Mouse (Mus musculus) testis, adult 2 months (tissue): ENCODE results near the gene Atg3. TPM values are rescaled to one million over a fixed set of nuclear protein-coding genes. Genes with fewer than 3 reads are reported as not detected.

Experiments
- H3K27ac ChIP-seq: fragments of 200-500 bp; 2 replicates; pipeline ENCODE4 v1.5.1; 2012; ENCODE audit warnings: low read depth, low read length; ENCODE audit not compliant: control insufficient read depth, insufficient read depth
- H3K27me3 ChIP-seq: fragments of 200-500 bp; 2 replicates; pipeline ENCODE4 v1.6.1; 2012; ENCODE audit warnings: mild to moderate bottlenecking, low read length, moderate library complexity; ENCODE audit not compliant: control insufficient read depth, insufficient read depth
- H3K36me3 ChIP-seq: fragments of 200-500 bp; 2 replicates; pipeline ENCODE4 v1.6.1; 2012; ENCODE audit warnings: mild to moderate bottlenecking, low read length; ENCODE audit not compliant: control insufficient read depth, insufficient read depth
- H3K4me1 ChIP-seq: fragments of 200-500 bp; 2 replicates; pipeline ENCODE4 v1.6.1; 2012; ENCODE audit warnings: low read length; ENCODE audit not compliant: control insufficient read depth, insufficient read depth
- H3K4me3 ChIP-seq: fragments of 200-500 bp; 2 replicates; pipeline ENCODE4 v1.5.1; 2012; ENCODE audit warnings: low read depth, mild to moderate bottlenecking, low read length, moderate library complexity, mixed read lengths; ENCODE audit not compliant: control insufficient read depth
- CTCF ChIP-seq: fragments of 200-500 bp; IDR thresholded peaks from 2 replicates; pipeline ENCODE4 v1.5.1; 2012; ENCODE audit warnings: low read depth, mild to moderate bottlenecking, inconsistent platforms, low read length, moderate library complexity; ENCODE audit not compliant: control insufficient read depth, insufficient read depth, insufficient replicate concordance
- POLR2A ChIP-seq: fragments of 200-500 bp; IDR thresholded peaks from 2 replicates; pipeline ENCODE4 v1.6.1; 2012; ENCODE audit warnings: low read depth, mild to moderate bottlenecking, inconsistent platforms, low read length, moderate library complexity; ENCODE audit not compliant: control insufficient read depth
- polyA plus RNA-seq: library from polyadenylated mRNA; depleted of rRNA; stranded (reverse); fragments of >200 nt; gene quantifications from 2 replicates; pipeline ENCODE4 v1.2.3, GENCODE M21; 2012; rRNA removed

Atg3 gene
- polyA plus RNA-seq, 1 experiment, result 11.2 TPM

DNA sequence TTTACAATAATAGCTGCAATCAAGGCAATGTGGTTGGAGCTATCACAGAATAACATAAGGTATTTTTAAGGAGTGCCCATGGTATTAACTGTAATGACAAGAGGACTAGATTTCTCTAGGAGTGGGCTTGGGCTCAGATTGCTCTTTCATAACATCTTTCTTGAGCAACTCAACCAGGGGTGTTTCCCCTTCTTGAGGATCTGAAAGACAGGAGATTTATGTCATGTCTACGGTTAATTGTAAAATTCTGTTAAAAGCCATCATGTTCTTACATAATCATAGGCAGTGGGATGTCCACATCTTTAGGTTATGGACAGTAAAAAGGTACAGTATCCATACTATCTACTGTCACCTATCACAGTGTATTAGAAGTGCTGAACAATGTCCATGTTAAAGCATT is 72.7 kb downstream of the Atg3 start:
- no peak overlapping the region for H3K27ac ChIP-seq
- H3K36me3 ChIP-seq, result no peaks in the 10 kb centered on the region
- H3K4me1 ChIP-seq, result no peaks in the 10 kb centered on the region
- no peak overlapping the region for H3K4me3 ChIP-seq
- TF ChIP-seq CTCF (no peak), POLR2A (no peak)
- H3K27me3 ChIP-seq, result no peaks in the 10 kb centered on the region

DNA sequence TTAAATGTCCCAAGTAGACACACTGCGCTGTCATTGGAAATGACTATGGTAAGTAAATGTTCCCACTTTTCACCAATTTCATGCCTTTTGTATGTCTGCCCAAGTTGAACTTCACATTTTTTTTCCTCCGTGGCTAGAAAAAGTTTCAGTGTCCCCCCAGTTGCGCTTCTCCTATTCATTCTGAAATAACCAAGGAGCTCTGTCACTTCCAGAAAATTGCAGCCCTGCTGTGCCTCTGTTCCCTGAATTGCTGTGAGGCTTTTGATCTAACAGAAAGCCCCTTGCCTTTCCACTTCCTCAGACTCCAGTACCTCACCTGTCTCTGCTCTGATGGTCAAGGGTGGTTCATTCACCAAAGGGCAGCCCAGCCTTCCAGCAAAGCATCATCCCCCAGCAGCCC is 74.4 kb downstream of the Atg3 start:
- no peaks in the 10 kb centered on the region for H3K27me3 ChIP-seq
- H3K4me3 ChIP-seq, result no peak overlapping the region

More for the DNA sequence above, 74.4 kb downstream of the Atg3 start:
- Histone ChIP-seq H3K4me1 (no peaks in the 10 kb centered on the region), H3K27ac (no peak overlapping the region), H3K36me3 (no peaks in the 10 kb centered on the region)
- no peak for TF ChIP-seq POLR2A
- no peak for TF ChIP-seq CTCF

Other genes with a start within 250 kb of the Atg3 start
- gene Cd200r3, start 215.1 kb upstream of the Atg3 start, polyA plus RNA-seq, result 0.18 and 0.74 TPM in 2 replicates
- 0.77 and 1.4 TPM in 2 replicates for gene Ccdc80, start 65.4 kb upstream of the Atg3 start, polyA plus RNA-seq
- 47.7 and 65.0 TPM in 2 replicates for gene Slc35a5, start 79 bp upstream of the Atg3 start, polyA plus RNA-seq
- 0.02 and 0.06 TPM in 2 replicates for gene Btla, start 65.5 kb downstream of the Atg3 start, polyA plus RNA-seq